Mouse (Mus musculus) liver, postnatal 0 days (tissue): ENCODE results near the gene Kpnb1. TPM values are rescaled to one million over a fixed set of nuclear protein-coding genes. Genes with fewer than 3 reads are reported as not detected.

Experiments
- ATAC-seq: fragments of 200-750 bp; cut with Nextera tagmentation; 2 replicates; pipeline ENCODE4 v1.8.0; 2017; ENCODE audit warnings: mild to moderate bottlenecking, moderate library complexity
- DNase-seq: peaks from one replicate; pipeline ENCODE4 v3.0.0-alpha.2; 2016
- H3K27ac ChIP-seq: fragments of 300-500 bp; sonication (generic); 2 replicates; pipeline ENCODE4 v1.5.1; 2014; ENCODE audit warnings: antibody characterized with exemption, moderate library complexity, mild to moderate bottlenecking, low read depth
- H3K27me3 ChIP-seq: fragments of 300-500 bp; sonication (generic); 2 replicates; pipeline ENCODE4 v1.6.1; 2014; ENCODE audit warnings: low read length, control low read depth, mixed read lengths; ENCODE audit not compliant: insufficient read depth
- H3K36me3 ChIP-seq: fragments of 300-500 bp; sonication (generic); replicated peaks from 2 replicates; pipeline ENCODE4 v1.6.1; 2014; ENCODE audit warnings: mild to moderate bottlenecking, control low read depth, low read length, moderate library complexity, mixed read lengths; ENCODE audit not compliant: insufficient read depth
- H3K4me1 ChIP-seq: fragments of 300-500 bp; sonication (generic); 2 replicates; pipeline ENCODE4 v1.6.1; 2014; ENCODE audit warnings: antibody characterized with exemption, mild to moderate bottlenecking, control low read depth; ENCODE audit not compliant: insufficient read depth
- H3K4me2 ChIP-seq: fragments of 300-500 bp; sonication (generic); 2 replicates; pipeline ENCODE4 v1.6.1; 2014; ENCODE audit warnings: low read depth, mild to moderate bottlenecking, low read length, moderate library complexity, mixed read lengths
- H3K4me3 ChIP-seq: fragments of 300-500 bp; sonication (generic); 2 replicates; pipeline ENCODE4 v1.5.1; 2014; ENCODE audit warnings: low read depth, low read length
- H3K9ac ChIP-seq: fragments of 300-500 bp; sonication (generic); replicated peaks from 2 replicates; pipeline ENCODE4 v1.6.1; 2014; ENCODE audit warnings: mild to moderate bottlenecking, moderate library complexity
- H3K9me3 ChIP-seq: fragments of 300-500 bp; sonication (generic); 2 replicates; pipeline ENCODE4 v1.6.1; 2016; ENCODE audit warnings: mild to moderate bottlenecking, control low read depth, low read length, mixed read lengths
- CTCF ChIP-seq: sonication (generic); IDR thresholded peaks from 2 replicates; pipeline ENCODE4 v1.5.1; 2016; ENCODE audit warnings: antibody characterized with exemption, low read depth
- EP300 ChIP-seq: IDR thresholded peaks from 2 replicates; pipeline ENCODE4 v1.6.1; 2016; ENCODE audit warnings: antibody characterized with exemption, low read depth, mild to moderate bottlenecking
- WGBS: fragments of 180-500 bp; shearing (Covaris S2); extraction: QIAGEN DNeasy Blood & Tissue Kit; methylation state at CpG from one replicate; pipeline ENCODE4 v1.1.7; 2014; ENCODE audit not compliant: insufficient replicate concordance; 5-methylcytosine and 5-hydroxymethylcytosine counted together
- polyA plus RNA-seq: library from polyadenylated mRNA; unstranded; fragments of >200 nt; fragmentation: Nextera tagmentation; extraction: Ambion mirVana; gene quantifications from 2 replicates; pipeline ENCODE4 v1.2.1, GENCODE M21; 2015

The Kpnb1 gene
- polyA plus RNA-seq, 1 experiment from 2014 or later = 12.3 TPM

GRCm38 (mm10) chr11:97181061-97181460 lies 6.6 kb downstream of the Kpnb1 start:
- ATAC-seq (no peak), DNase-seq (no peak)
- H3K36me3 ChIP-seq = peaks cover 92% of the 10 kb centered on the region
- H3K27ac ChIP-seq = no peak overlapping the region
- H3K27me3 ChIP-seq = no peaks in the 10 kb centered on the region
- no peak overlapping the region for H3K4me2 ChIP-seq
- H3K9ac ChIP-seq = no peak overlapping the region; the same call in 1 of the 2 replicates
- 63% methylated on average over 5 of the region's 5 CpGs for WGBS
- TF ChIP-seq EP300 (no peak), CTCF (no peak)
- H3K4me3 ChIP-seq = no peak overlapping the region
- H3K4me1 ChIP-seq = peaks cover 27% of the 10 kb centered on the region
- H3K9me3 ChIP-seq = no peaks in the 10 kb centered on the region

GRCm38 (mm10) chr11:97178198-97178597 lies 9.5 kb downstream of the Kpnb1 start:
- Histone ChIP-seq H3K4me1 (peaks cover 12% of the 10 kb centered on the region; the same call in 1 of the 2 replicates), H3K4me3 (no peak overlapping the region), H3K36me3 (peaks cover 96% of the 10 kb centered on the region), H3K9me3 (no peaks in the 10 kb centered on the region), H3K27me3 (no peaks in the 10 kb centered on the region), H3K27ac (no peak overlapping the region), H3K4me2 (no peak overlapping the region), H3K9ac (no peak overlapping the region)
- DNase-seq (no peak), ATAC-seq (no peak)
- 97% methylated on average over 2 of the region's 2 CpGs for WGBS
- no peak for TF ChIP-seq EP300
- TF ChIP-seq CTCF = no peak

DNA sequence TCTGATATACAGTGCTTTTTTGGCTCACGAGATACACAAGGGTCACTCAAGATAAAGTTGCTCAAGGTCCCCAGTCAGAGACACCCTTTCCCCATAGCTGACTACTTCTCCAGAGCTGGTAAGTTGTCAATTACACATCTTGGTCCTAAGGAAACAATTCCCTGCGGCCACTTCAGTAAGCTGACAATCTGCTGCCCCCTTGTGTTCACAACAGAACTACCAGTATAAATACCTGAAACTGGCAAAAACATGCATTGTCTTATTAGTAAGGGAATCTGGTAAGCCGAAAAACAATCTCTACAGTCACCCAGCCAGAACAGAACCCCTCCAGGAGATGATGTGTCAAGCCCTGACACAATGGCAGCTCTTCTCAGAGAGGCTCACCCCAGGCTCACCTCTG lies 10.8 kb downstream of the Kpnb1 start:
- Histone ChIP-seq H3K36me3 (peaks cover 96% of the 10 kb centered on the region), H3K9ac (no peak overlapping the region), H3K9me3 (no peaks in the 10 kb centered on the region), H3K4me1 (peaks cover 8% of the 10 kb centered on the region; the same call in 1 of the 2 replicates), H3K27ac (no peak overlapping the region), H3K4me2 (no peak overlapping the region), H3K27me3 (no peaks in the 10 kb centered on the region), H3K4me3 (no peak overlapping the region)
- WGBS = 48% methylated on average over 3 of the region's 3 CpGs
- TF ChIP-seq EP300 (no peak), CTCF (peak; percentile 74)
- 0 out of 2 replicates have a peak, but pooled peaks have one; percentile 23 for ATAC-seq
- DNase-seq = peak; percentile 26

- 92% methylated on average over 7 of the region's 7 CpGs for WGBS
- Histone ChIP-seq H3K4me1 (0 out of 2 replicates have a peak, but pooled peaks cover 2% of the 10 kb centered on the region), H3K27ac (no peak overlapping the region), H3K9me3 (no peaks in the 10 kb centered on the region), H3K36me3 (peaks cover 96% of the 10 kb centered on the region), H3K4me2 (no peak overlapping the region), H3K4me3 (no peak overlapping the region), H3K9ac (no peak overlapping the region), H3K27me3 (no peaks in the 10 kb centered on the region)
- DNase-seq = no peak
- no peak for TF ChIP-seq EP300
- TF ChIP-seq CTCF = 0 out of 2 replicates have a peak, but pooled peaks have one; percentile 3
- ATAC-seq = no peak
Observed at GRCm38 (mm10) chr11:97175499-97175898, 12.2 kb downstream of the Kpnb1 start.

GRCm38 (mm10) chr11:97160341-97160740 lies 27.3 kb downstream of the Kpnb1 start:
- WGBS = 87% methylated on average over 6 of the region's 6 CpGs
- TF ChIP-seq CTCF = no peak
- TF ChIP-seq EP300 = no peak
- Histone ChIP-seq H3K9ac (no peak overlapping the region), H3K4me1 (no peaks in the 10 kb centered on the region), H3K27me3 (no peaks in the 10 kb centered on the region), H3K4me3 (no peak overlapping the region), H3K27ac (no peak overlapping the region), H3K4me2 (no peak overlapping the region), H3K36me3 (peaks cover 70% of the 10 kb centered on the region), H3K9me3 (no peaks in the 10 kb centered on the region)
- DNase-seq (no peak), ATAC-seq (no peak)

DNA sequence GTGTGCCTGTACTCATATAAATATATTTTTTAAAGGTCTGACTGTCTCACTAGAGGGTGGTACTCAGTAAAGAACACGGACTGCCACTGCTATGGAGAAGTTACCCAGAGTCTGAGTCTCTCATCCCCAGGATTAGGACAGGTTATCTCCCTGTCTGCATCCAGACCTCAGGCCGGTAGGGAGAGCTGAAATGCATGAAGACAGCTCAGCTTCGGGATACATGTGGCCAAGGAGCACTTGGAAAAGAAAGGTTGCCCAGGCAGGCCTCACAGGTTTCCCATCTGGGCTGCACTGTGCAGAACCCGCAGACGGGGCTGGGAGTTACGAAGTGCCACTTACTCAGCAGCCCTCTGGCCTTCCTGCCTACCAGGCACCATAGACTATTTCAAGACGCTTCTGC lies 30.7 kb downstream of the Kpnb1 start:
- Histone ChIP-seq H3K27me3 (peaks cover 6% of the 10 kb centered on the region), H3K4me1 (0 out of 2 replicates have a peak, but pooled peaks cover under 1% of the 10 kb centered on the region), H3K4me2 (no peak overlapping the region), H3K4me3 (no peak overlapping the region), H3K9ac (no peak overlapping the region), H3K27ac (no peak overlapping the region), H3K36me3 (peaks cover 43% of the 10 kb centered on the region), H3K9me3 (no peaks in the 10 kb centered on the region)
- ATAC-seq = no peak
- TF ChIP-seq CTCF (no peak), EP300 (no peak)
- 69% methylated on average over 7 of the region's 7 CpGs for WGBS
- DNase-seq = no peak
